Mouse (Mus musculus): Measurements from ENCODE around the gene Taar5.

Taar5 gene

GRCm38 (mm10) chr10:23970656-23971165, at the start of gene Taar5:
TSS of gene Taar5 (plus strand) at chr10:23970706.
- DNase-seq, result no peak

GRCm38 (mm10) chr10:23922468-23922867, 48.0 kb upstream of the Taar5 start:
- DNase-seq, result no peak

DNA sequence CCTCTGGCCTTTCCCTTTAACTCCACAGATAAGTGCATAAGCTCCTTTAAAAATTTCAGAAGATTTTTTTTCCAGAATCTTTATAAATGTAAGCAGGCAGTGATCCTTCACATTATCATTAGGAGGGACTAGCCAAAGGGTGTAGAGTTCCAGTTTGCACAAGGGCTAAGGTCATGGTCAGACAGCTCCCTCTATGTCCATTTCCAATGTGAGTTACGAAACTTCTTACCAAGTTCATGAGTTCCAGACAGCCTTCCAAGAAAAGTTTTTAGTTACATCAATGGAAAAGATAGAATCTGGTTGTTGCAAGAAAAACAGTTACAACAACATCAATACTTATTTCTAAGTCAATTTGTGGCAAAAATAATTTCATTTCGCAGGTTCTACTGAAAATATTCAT, 46.6 kb upstream of the Taar5 start:
- no peak for DNase-seq

GRCm38 (mm10) chr10:23937613-23938012, 32.9 kb upstream of the Taar5 start:
- no peak for DNase-seq

- DNase-seq, result no peak
Observed at GRCm38 (mm10) chr10:23938312-23938711, 32.2 kb upstream of the Taar5 start, which contains the start of gene Taar2. TSS of gene Taar2 (plus strand) at chr10:23938572.

DNA sequence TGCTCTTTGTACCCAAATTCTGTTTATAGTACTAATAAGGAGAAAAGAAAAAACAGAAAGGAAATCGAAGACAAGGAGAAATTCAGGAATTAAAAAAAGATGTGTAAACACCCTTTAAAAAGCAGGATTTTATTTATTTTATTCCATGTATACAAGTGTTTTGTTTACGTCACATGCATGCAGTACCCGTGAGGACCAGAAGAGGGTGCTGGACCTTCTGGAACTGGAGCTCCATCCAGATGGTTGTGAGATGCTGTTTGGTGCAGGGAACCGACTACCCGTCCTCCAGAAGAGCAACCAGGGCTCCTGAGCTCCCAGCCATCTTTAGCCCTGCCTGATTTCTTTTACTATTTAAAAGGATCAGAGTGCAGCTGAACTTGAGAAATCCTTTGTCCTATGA, 28.0 kb upstream of the Taar5 start:
- peak; percentile 20 to 27 for DNase-seq

GRCm38 (mm10) chr10:23948026-23948425, 22.5 kb upstream of the Taar5 start:
- DNase-seq, result peak; percentile 50 to 62

DNA sequence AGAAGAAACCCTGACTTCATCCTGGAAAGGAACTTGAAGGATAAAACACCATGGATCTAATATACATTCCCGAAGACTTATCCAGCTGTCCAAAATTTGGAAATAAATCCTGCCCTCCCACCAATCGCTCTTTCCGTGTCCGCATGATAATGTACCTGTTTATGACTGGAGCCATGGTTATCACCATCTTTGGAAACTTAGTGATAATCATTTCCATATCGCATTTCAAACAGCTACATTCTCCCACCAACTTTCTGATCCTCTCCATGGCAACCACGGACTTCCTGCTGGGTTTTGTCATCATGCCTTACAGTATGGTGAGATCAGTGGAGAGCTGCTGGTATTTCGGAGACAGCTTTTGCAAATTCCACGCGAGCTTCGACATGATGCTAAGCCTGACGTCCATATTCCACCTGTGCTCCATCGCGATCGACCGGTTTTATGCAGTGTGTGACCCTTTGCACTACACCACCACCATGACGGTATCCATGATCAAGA, 20.9 kb upstream of the Taar5 start, which contains the start of gene Taar3:
Gene Taar3, plus strand, starts transcription at position 51 of the 498 bp plus-strand sequence.
- peak; percentile 55 to 63 for DNase-seq

- peak; percentile 72 to 75 for DNase-seq
Observed at GRCm38 (mm10) chr10:23951714-23952113, 18.8 kb upstream of the Taar5 start.

GRCm38 (mm10) chr10:23959071-23959470, 11.4 kb upstream of the Taar5 start:
- peak; percentile 60 to 73 for DNase-seq

DNA sequence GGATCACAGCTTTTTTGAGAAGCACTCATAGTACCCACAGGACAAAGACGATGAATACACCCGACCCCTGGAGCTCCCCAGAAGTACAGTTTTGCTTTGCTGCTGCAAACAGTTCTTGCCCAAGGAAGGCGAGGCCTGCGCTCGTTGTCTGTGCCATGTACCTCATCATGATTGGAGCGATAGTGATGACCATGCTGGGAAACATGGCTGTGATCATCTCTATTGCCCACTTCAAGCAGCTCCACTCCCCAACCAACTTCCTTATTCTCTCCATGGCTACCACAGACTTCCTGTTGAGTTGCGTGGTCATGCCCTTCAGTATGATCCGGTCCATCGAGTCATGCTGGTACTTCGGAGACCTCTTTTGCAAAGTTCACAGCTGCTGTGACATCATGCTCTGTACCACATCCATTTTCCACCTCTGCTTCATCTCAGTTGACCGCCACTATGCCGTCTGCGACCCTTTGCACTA, 10.0 kb upstream of the Taar5 start, which contains the start of gene Taar4:
Gene Taar4, plus strand, starts transcription at position 51 of the 472 bp plus-strand sequence.
- no peak for DNase-seq

DNA sequence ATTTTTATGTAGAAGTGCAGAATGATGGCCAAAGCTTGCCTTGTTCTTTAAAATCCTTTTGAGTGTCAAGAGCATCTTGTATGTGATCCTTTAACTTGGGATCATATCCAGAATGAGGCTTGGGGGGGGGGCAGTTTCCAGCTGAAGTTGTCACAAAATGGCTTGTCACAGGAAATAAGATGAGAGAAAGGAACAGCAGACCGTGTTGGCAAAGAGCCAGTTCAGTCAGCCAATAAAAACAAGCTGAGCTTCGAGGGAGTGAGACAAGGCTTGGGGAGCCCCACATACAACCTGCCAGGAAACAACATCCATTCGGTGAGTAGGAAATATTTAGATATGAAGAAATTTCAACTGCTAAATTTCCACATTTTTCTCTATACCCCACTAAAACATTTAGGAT, 7.1 kb upstream of the Taar5 start:
- DNase-seq, result peak; percentile 87 to 88

GRCm38 (mm10) chr10:23964921-23965610, 5.4 kb upstream of the Taar5 start:
- DNase-seq, result no peak

GRCm38 (mm10) chr10:23971256-23971655, 750 bp downstream of the Taar5 start:
- peak; percentile 54 to 69 for DNase-seq

DNA sequence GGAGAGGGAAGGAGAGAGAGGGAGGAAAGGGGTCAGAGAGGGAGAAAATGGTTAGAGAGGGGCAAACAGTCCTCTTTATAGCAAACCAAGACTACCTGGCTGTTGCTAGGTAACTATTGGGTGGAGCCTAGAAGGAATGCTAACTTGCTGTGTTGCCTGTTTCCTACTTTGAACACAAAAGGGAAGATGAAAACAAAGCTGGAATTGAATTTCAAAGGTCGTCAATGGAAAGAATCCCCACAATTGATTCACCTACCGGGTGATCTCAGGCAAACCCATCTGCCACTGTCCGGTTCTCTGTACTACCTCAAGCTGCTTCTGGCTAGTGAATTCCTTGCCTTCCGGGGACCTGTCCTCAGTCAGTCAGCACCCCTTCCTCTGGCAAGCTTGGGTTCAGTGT, 7.5 kb downstream of the Taar5 start:
- no peak for DNase-seq

DNA sequence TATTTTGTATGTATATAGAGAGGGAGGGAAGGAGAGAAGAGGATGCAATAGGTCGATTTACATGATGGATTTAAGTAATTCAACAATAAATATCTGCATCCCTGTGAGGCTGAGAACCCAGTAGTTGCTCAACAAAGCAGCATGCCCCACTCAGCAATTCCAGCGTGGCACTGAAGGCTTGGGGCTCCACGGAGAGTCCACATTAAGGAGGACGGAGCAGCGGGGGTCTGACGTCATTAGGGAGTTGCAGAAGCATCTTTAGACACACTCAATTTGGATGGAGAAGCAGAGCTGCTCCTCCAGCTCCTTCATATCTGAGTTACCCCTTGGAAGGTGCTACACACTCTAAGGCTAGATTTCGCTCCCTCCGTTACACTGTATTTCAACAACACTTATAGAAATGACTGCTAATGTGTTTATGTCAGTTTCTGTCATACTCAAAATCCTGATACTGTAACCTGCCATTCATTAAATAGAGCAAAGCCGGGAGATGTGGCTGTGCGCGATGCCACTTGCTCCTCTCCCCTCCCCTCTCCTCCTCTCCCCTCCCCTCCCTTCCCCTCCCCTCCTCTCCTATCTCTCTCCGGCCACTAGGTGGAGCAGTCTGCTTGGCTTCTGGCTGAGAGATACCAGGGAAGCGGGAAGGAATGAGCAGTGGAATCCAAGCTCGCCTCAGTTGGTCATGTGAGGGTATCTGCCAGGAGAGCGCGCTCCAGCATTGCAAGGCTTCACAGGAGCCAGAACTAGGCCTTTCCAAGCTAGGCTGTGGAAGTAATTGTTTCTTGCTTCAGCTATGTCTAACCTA, 8.6 kb downstream of the Taar5 start:
- peak; percentile 90 to 91 for DNase-seq

DNA sequence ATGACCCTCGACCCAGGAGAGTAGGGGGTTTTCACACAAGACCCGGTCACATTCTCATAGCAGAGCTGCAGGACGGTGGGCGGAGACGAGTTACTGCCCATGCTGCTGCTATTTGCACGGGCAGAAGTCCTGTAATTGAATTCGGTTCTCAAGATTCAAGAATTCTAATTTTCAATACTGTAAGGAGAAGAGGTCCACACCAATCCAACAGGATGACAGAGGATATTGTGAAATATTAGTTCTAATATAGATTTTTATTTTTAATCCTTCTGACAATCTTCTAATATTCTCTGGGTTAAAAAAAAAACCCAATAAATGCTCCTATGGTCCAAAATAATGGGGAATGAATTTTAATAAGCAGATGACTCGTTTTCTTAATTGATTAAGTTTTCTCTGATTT, 15.0 kb downstream of the Taar5 start, which contains the start of gene Taar6:
Gene Taar6, minus strand, starts transcription at position 101 of the 400 bp plus-strand sequence.
- no peak for DNase-seq

GRCm38 (mm10) chr10:23986419-23986818, 15.9 kb downstream of the Taar5 start:
- DNase-seq, result no peak

DNA sequence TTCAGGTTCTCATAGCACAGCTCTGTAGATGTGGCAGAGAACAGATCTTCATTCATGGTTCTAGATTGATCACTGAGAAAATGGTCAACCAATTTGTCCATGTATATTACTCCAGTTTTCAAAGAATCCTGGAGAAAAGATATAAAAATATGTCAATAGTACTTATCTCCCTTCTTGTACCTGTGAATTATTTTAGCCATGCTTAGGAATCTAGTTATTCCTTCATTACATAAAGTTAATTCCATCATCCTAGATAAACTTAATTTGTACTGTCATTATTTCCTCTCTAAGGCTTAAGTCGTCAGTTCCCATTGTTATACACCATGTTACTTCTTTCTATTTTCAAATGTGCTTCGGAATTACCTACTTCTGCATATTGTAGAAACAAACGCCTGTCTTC, 22.9 kb downstream of the Taar5 start, which contains the start of gene Taar7a:
Gene Taar7a, minus strand, starts transcription at position 101 of the 400 bp plus-strand sequence.
- no peak for DNase-seq

DNA sequence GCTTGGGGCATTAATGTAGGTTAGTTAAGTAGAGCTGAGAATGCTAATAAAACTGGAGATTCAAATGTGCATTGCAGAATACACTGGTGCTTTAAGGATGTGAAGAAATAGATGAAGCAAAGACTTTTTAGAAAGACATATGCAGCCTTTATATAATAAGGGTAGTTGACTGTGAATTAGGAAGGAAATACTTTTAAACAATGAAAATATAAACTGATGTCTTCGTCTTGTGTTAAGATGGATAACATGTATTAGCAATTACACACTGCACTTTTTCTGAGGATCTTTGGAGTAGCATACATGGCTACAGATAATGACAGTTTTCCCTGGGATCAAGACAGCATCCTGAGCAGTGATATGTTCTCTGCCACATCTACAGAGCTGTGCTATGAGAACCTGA, 29.1 kb downstream of the Taar5 start, which contains the start of gene Taar7b:
Gene Taar7b, plus strand, starts transcription at position 301 of the 400 bp plus-strand sequence.
- DNase-seq, result no peak

DNA sequence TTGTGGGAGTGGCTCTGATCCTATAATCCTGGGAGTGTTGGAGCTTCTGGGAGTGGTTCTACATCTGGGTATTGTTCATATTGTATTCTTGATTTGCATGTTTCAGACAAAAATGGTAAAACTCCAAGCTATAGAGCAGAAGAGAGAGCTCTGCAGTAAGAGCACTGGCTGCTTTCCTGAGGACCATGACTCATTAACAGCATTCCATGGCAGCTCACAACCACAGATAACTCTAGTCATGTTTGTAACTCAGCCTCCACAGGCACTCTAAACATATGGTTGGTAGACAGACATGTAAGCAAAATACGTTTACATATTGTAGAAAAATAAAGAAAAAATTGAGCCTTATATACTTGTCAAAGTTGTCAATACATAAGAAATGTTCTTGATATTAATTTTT, 35.9 kb downstream of the Taar5 start:
- no peak for DNase-seq

- DNase-seq, result no peak
Observed at GRCm38 (mm10) chr10:24007034-24007433, 36.5 kb downstream of the Taar5 start.

- no peak for DNase-seq
Observed at GRCm38 (mm10) chr10:24008143-24008542, 37.6 kb downstream of the Taar5 start.
